In genomic region chr7:6919131-6919870, GRCm38 (mm10) we compare ENCODE assay signal across 16 mouse cellular contexts.
DNase-seq lines count a peak whose midpoint lies in the region; ATAC-seq lines count a peak whose summit lies in the region.
"Had no signal": no experiment of that assay in that cellular context is flagged by ENCODE, and none has a peak within 500 bp of the region (broad histone marks: within the 10 kb centered on the region; RNA-seq: fewer than 3 reads in every experiment).

No protein-coding gene starts in this region.

- peak; percentile 14; the same call in 1 of the 2 replicates for ATAC-seq in liver, embryonic 11.5 days (replicated peaks; ENCODE audit: low FRiP score)
- peak; percentile 52; the same call in 1 of the 2 replicates for ATAC-seq in embryonic facial prominence, embryonic 15.5 days (ENCODE audit: insufficient number of reproducible peaks, low FRiP score, low TSS enrichment, low read depth)
- ATAC-seq in hindbrain, embryonic 15.5 days (ENCODE audit: low FRiP score, low read depth), result peak; percentile 46
- ATAC-seq in neural tube, embryonic 13.5 days (ENCODE audit: low read depth), result peak; percentile 37

- no peak overlapping the region for H3K4me3 ChIP-seq in liver, embryonic 11.5 days (ENCODE audit: low read depth, low read length)
- no peak overlapping the region for H3K4me3 ChIP-seq in embryonic facial prominence, embryonic 15.5 days (replicated peaks)
- H3K4me3 ChIP-seq in hindbrain, embryonic 15.5 days, result no peak overlapping the region
- H3K4me3 ChIP-seq in neural tube, embryonic 13.5 days, result no peak overlapping the region

- no peak overlapping the region for H3K4me2 ChIP-seq in liver, embryonic 11.5 days
- H3K4me2 ChIP-seq in embryonic facial prominence, embryonic 15.5 days (replicated peaks), result no peak overlapping the region
- H3K4me2 ChIP-seq in hindbrain, embryonic 15.5 days, result no peak overlapping the region
- no peak overlapping the region for H3K4me2 ChIP-seq in neural tube, embryonic 13.5 days

- H3K9ac ChIP-seq in liver, embryonic 11.5 days (ENCODE audit: low read depth, low read length), result no peak overlapping the region
- H3K9ac ChIP-seq in embryonic facial prominence, embryonic 15.5 days, result no peak overlapping the region
- H3K9ac ChIP-seq in hindbrain, embryonic 15.5 days, result no peak overlapping the region
- no peak overlapping the region for H3K9ac ChIP-seq in neural tube, embryonic 13.5 days

- WGBS in liver, embryonic 11.5 days, result 75% methylated on average over 1 of the region's 1 CpGs
- WGBS in embryonic facial prominence, embryonic 15.5 days, result 90% methylated on average over 1 of the region's 1 CpGs
- 81% methylated on average over 1 of the region's 1 CpGs for WGBS in hindbrain, embryonic 15.5 days
- 100% methylated on average over 1 of the region's 1 CpGs for WGBS in neural tube, embryonic 13.5 days

- H3K4me1 ChIP-seq in liver, embryonic 11.5 days (replicated peaks; ENCODE audit: control insufficient read depth, insufficient read depth, low read length), result peaks cover 7% of the 10 kb centered on the region
- peaks cover 11% of the 10 kb centered on the region for H3K4me1 ChIP-seq in embryonic facial prominence, embryonic 15.5 days
- peaks cover 11% of the 10 kb centered on the region for H3K4me1 ChIP-seq in hindbrain, embryonic 15.5 days (replicated peaks)
- peaks cover 9% of the 10 kb centered on the region for H3K4me1 ChIP-seq in neural tube, embryonic 13.5 days (replicated peaks)

- DNase-seq in liver, embryonic 11.5 days (ENCODE audit: low spot score), result no peak
- no peak for DNase-seq in liver
- DNase-seq in cerebellum, adult 9-11 months, result no peak
- no peak for DNase-seq in adrenal gland, postnatal 14 days
- DNase-seq in c-Kit-positive CD71-positive TER-119-positive erythroid progenitor cells, embryonic 14.5 days (ENCODE audit: low spot score), result no peak
- DNase-seq: cerebellum, postnatal 10 days; gastrocnemius, postnatal 14 days; heart, postnatal 10 days; kidney, postnatal 14 days; lung, adult 18-20 months; retina, postnatal 1 day; thymus, postnatal 36 days had no signal

- no peaks in the 10 kb centered on the region for H3K9me3 ChIP-seq in liver, embryonic 11.5 days (ENCODE audit: control insufficient read depth, low read length)
- no peaks in the 10 kb centered on the region for H3K9me3 ChIP-seq in embryonic facial prominence, embryonic 15.5 days (replicated peaks)
- H3K9me3 ChIP-seq in hindbrain, embryonic 15.5 days, result no peaks in the 10 kb centered on the region
- H3K9me3 ChIP-seq in neural tube, embryonic 13.5 days, result no peaks in the 10 kb centered on the region

- H3K36me3 ChIP-seq in liver, embryonic 11.5 days (ENCODE audit: control insufficient read depth, insufficient read depth, low read length), result no peaks in the 10 kb centered on the region
- H3K36me3 ChIP-seq in embryonic facial prominence, embryonic 15.5 days, result no peaks in the 10 kb centered on the region
- H3K36me3 ChIP-seq in hindbrain, embryonic 15.5 days, result no peaks in the 10 kb centered on the region
- no peaks in the 10 kb centered on the region for H3K36me3 ChIP-seq in neural tube, embryonic 13.5 days

- H3K27ac ChIP-seq in liver, embryonic 11.5 days (ENCODE audit: low read depth, low read length), result no peak overlapping the region
- no peak overlapping the region for H3K27ac ChIP-seq in embryonic facial prominence, embryonic 15.5 days (replicated peaks)
- H3K27ac ChIP-seq in hindbrain, embryonic 15.5 days (replicated peaks), result peak overlapping the region; percentile 53; the same call in 1 of the 2 replicates
- H3K27ac ChIP-seq in neural tube, embryonic 13.5 days (replicated peaks), result no peak overlapping the region

- H3K27me3 ChIP-seq in liver, embryonic 11.5 days (replicated peaks; ENCODE audit: control insufficient read depth, insufficient read depth, low read length), result no peaks in the 10 kb centered on the region
- no peaks in the 10 kb centered on the region for H3K27me3 ChIP-seq in embryonic facial prominence, embryonic 15.5 days
- H3K27me3 ChIP-seq in hindbrain, embryonic 15.5 days, result no peaks in the 10 kb centered on the region
- H3K27me3 ChIP-seq in neural tube, embryonic 13.5 days, result no peaks in the 10 kb centered on the region
- H3K27me3 ChIP-seq: CH12.LX had no signal
